Mouse (Mus musculus): Measurements from ENCODE around the gene Ccin. TPM values are rescaled to one million over a fixed set of nuclear protein-coding genes. Genes with fewer than 3 reads are reported as not detected.
A peak's percentile ranks its signal among the peaks of the same experiment; 100 is the strongest.

Gene Ccin
- polyA plus RNA-seq, 1 experiment, result not detected

GRCm38 (mm10) chr4:43978521-43979443, 4.5 kb upstream of the Ccin start:
- H3K27ac ChIP-seq (ENCODE audit: control insufficient read depth, insufficient read depth, low read depth, low read length, poor library complexity), result no peak overlapping the region
- no peak for TF ChIP-seq POLR2A (IDR thresholded peaks at IDR 0.05; ENCODE audit: borderline replicate concordance, control insufficient read depth, low read depth, low read length)
- TF ChIP-seq CTCF (IDR thresholded peaks at IDR 0.05; ENCODE audit: control insufficient read depth, insufficient read depth, low read length), result 0 out of 2 replicates have a peak, but pooled peaks have one; percentile 1
- WGBS, result 60% methylated on average over 17 of the region's 17 CpGs
- peaks cover 6% of the 10 kb centered on the region for H3K4me1 ChIP-seq (ENCODE audit: control insufficient read depth, insufficient read depth, low read length)
- no peak overlapping the region for H3K4me3 ChIP-seq (replicated peaks; ENCODE audit: control insufficient read depth, low read depth, low read length)

GRCm38 (mm10) chr4:43979746-43980145, 3.5 kb upstream of the Ccin start:
- peaks cover 1% of the 10 kb centered on the region; the same call in 1 of the 2 replicates for H3K4me1 ChIP-seq (ENCODE audit: control insufficient read depth, insufficient read depth, low read length)
- TF ChIP-seq POLR2A (IDR thresholded peaks at IDR 0.05; ENCODE audit: borderline replicate concordance, control insufficient read depth, low read depth, low read length) (no peak), CTCF (IDR thresholded peaks at IDR 0.05; ENCODE audit: control insufficient read depth, insufficient read depth, low read length) (no peak)
- no peak overlapping the region for H3K4me3 ChIP-seq (replicated peaks; ENCODE audit: control insufficient read depth, low read depth, low read length)
- WGBS, result 87% methylated on average over 3 of the region's 3 CpGs
- H3K27ac ChIP-seq (ENCODE audit: control insufficient read depth, insufficient read depth, low read depth, low read length, poor library complexity), result no peak overlapping the region

- 83% methylated on average over 4 of the region's 4 CpGs for WGBS
- H3K4me1 ChIP-seq (ENCODE audit: control insufficient read depth, insufficient read depth, low read length), result peaks cover 1% of the 10 kb centered on the region; the same call in 1 of the 2 replicates
- H3K27ac ChIP-seq (ENCODE audit: control insufficient read depth, insufficient read depth, low read depth, low read length, poor library complexity), result no peak overlapping the region
- TF ChIP-seq POLR2A (IDR thresholded peaks at IDR 0.05; ENCODE audit: borderline replicate concordance, control insufficient read depth, low read depth, low read length) (no peak), CTCF (IDR thresholded peaks at IDR 0.05; ENCODE audit: control insufficient read depth, insufficient read depth, low read length) (no peak)
- H3K4me3 ChIP-seq (replicated peaks; ENCODE audit: control insufficient read depth, low read depth, low read length), result no peak overlapping the region
Observed at GRCm38 (mm10) chr4:43980236-43980635, 3.0 kb upstream of the Ccin start.

GRCm38 (mm10) chr4:43980846-43981245, 2.4 kb upstream of the Ccin start:
- TF ChIP-seq CTCF (IDR thresholded peaks at IDR 0.05; ENCODE audit: control insufficient read depth, insufficient read depth, low read length) (no peak), POLR2A (IDR thresholded peaks at IDR 0.05; ENCODE audit: borderline replicate concordance, control insufficient read depth, low read depth, low read length) (no peak)
- H3K27ac ChIP-seq (ENCODE audit: control insufficient read depth, insufficient read depth, low read depth, low read length, poor library complexity), result no peak overlapping the region
- H3K4me1 ChIP-seq (ENCODE audit: control insufficient read depth, insufficient read depth, low read length), result peaks cover 1% of the 10 kb centered on the region; the same call in 1 of the 2 replicates
- 91% methylated on average over 6 of the region's 6 CpGs for WGBS
- no peak overlapping the region for H3K4me3 ChIP-seq (replicated peaks; ENCODE audit: control insufficient read depth, low read depth, low read length)

- no peak overlapping the region for H3K4me3 ChIP-seq (replicated peaks; ENCODE audit: control insufficient read depth, low read depth, low read length)
- TF ChIP-seq CTCF (IDR thresholded peaks at IDR 0.05; ENCODE audit: control insufficient read depth, insufficient read depth, low read length), result no peak
- no peak for TF ChIP-seq POLR2A (IDR thresholded peaks at IDR 0.05; ENCODE audit: borderline replicate concordance, control insufficient read depth, low read depth, low read length)
- H3K4me1 ChIP-seq (ENCODE audit: control insufficient read depth, insufficient read depth, low read length), result peaks cover 1% of the 10 kb centered on the region; the same call in 1 of the 2 replicates
- H3K27ac ChIP-seq (ENCODE audit: control insufficient read depth, insufficient read depth, low read depth, low read length, poor library complexity), result no peak overlapping the region
- WGBS, result 75% methylated on average over 7 of the region's 7 CpGs
Observed at GRCm38 (mm10) chr4:43981251-43981650, 2.0 kb upstream of the Ccin start.

GRCm38 (mm10) chr4:43982053-43982732, 1.1 kb upstream of the Ccin start:
- Histone ChIP-seq H3K27ac (ENCODE audit: control insufficient read depth, insufficient read depth, low read depth, low read length, poor library complexity) (peak overlapping the region; percentile 22; the same call in 1 of the 2 replicates), H3K4me1 (ENCODE audit: control insufficient read depth, insufficient read depth, low read length) (peaks cover 1% of the 10 kb centered on the region; the same call in 1 of the 2 replicates), H3K4me3 (replicated peaks; ENCODE audit: control insufficient read depth, low read depth, low read length) (peak overlapping the region; percentile 33)
- peak; percentile 93 for TF ChIP-seq CTCF (IDR thresholded peaks at IDR 0.05; ENCODE audit: control insufficient read depth, insufficient read depth, low read length)
- no peak for TF ChIP-seq POLR2A (IDR thresholded peaks at IDR 0.05; ENCODE audit: borderline replicate concordance, control insufficient read depth, low read depth, low read length)
- under 1% methylated on average over 24 of the region's 24 CpGs for WGBS

GRCm38 (mm10) chr4:43983756-43984155, 473 bp downstream of the Ccin start:
- no peak overlapping the region for H3K27ac ChIP-seq (ENCODE audit: control insufficient read depth, insufficient read depth, low read depth, low read length, poor library complexity)
- WGBS, result 91% methylated on average over 22 of the region's 22 CpGs
- peaks cover 1% of the 10 kb centered on the region; the same call in 1 of the 2 replicates for H3K4me1 ChIP-seq (ENCODE audit: control insufficient read depth, insufficient read depth, low read length)
- TF ChIP-seq POLR2A (IDR thresholded peaks at IDR 0.05; ENCODE audit: borderline replicate concordance, control insufficient read depth, low read depth, low read length) (no peak), CTCF (IDR thresholded peaks at IDR 0.05; ENCODE audit: control insufficient read depth, insufficient read depth, low read length) (no peak)
- H3K4me3 ChIP-seq (replicated peaks; ENCODE audit: control insufficient read depth, low read depth, low read length), result no peak overlapping the region

GRCm38 (mm10) chr4:43984326-43984725, 1.0 kb downstream of the Ccin start:
- Histone ChIP-seq H3K4me1 (ENCODE audit: control insufficient read depth, insufficient read depth, low read length) (peaks cover 1% of the 10 kb centered on the region; the same call in 1 of the 2 replicates), H3K27ac (ENCODE audit: control insufficient read depth, insufficient read depth, low read depth, low read length, poor library complexity) (no peak overlapping the region), H3K4me3 (replicated peaks; ENCODE audit: control insufficient read depth, low read depth, low read length) (no peak overlapping the region)
- TF ChIP-seq POLR2A (IDR thresholded peaks at IDR 0.05; ENCODE audit: borderline replicate concordance, control insufficient read depth, low read depth, low read length) (no peak), CTCF (IDR thresholded peaks at IDR 0.05; ENCODE audit: control insufficient read depth, insufficient read depth, low read length) (no peak)
- 92% methylated on average over 19 of the region's 19 CpGs for WGBS
